Mouse (Mus musculus) splenic B cell, adult 2 months (primary cell): ENCODE results near the gene Cage1.

Experiments
- DNase-seq: peaks from one replicate; pipeline ENCODE4 v3.0.0-alpha.2; 2011; ENCODE audit warnings: low read depth, low spot score
- H3K27me3 ChIP-seq: 2 replicates; pipeline ENCODE4 v1.6.1; 2012; ENCODE audit warnings: mild to moderate bottlenecking, low read length, moderate library complexity, mixed read lengths; ENCODE audit not compliant: control insufficient read depth, poor library complexity, insufficient read depth, severe bottlenecking
- H3K36me3 ChIP-seq: 2 replicates; pipeline ENCODE4 v1.6.1; 2012; ENCODE audit warnings: mild to moderate bottlenecking, low read length, moderate library complexity, mixed read lengths; ENCODE audit not compliant: control insufficient read depth, poor library complexity, insufficient read depth, severe bottlenecking

The Cage1 gene

GRCm38 (mm10) chr13:37993376-37993703 lies 43.5 kb downstream of the Cage1 start:
- DNase-seq, result no peak
- Histone ChIP-seq H3K36me3 (peaks cover 3% of the 10 kb centered on the region), H3K27me3 (no peaks in the 10 kb centered on the region)

- Histone ChIP-seq H3K36me3 (peaks cover 3% of the 10 kb centered on the region), H3K27me3 (no peaks in the 10 kb centered on the region)
- DNase-seq, result no peak
Observed at GRCm38 (mm10) chr13:37992638-37993371, 44.1 kb downstream of the Cage1 start.

GRCm38 (mm10) chr13:37989701-37990100 lies 47.2 kb downstream of the Cage1 start:
- H3K27me3 ChIP-seq, result no peaks in the 10 kb centered on the region
- peaks cover 16% of the 10 kb centered on the region for H3K36me3 ChIP-seq
- no peak for DNase-seq

- H3K36me3 ChIP-seq, result peaks cover 27% of the 10 kb centered on the region
- DNase-seq, result no peak
- no peaks in the 10 kb centered on the region for H3K27me3 ChIP-seq
Observed at GRCm38 (mm10) chr13:37986166-37986565, 50.7 kb downstream of the Cage1 start.

GRCm38 (mm10) chr13:37981063-37981462 lies 55.8 kb downstream of the Cage1 start:
- no peak for DNase-seq
- no peaks in the 10 kb centered on the region for H3K27me3 ChIP-seq
- peaks cover 27% of the 10 kb centered on the region for H3K36me3 ChIP-seq

- Histone ChIP-seq H3K36me3 (peaks cover 23% of the 10 kb centered on the region), H3K27me3 (no peaks in the 10 kb centered on the region)
- no peak for DNase-seq
Observed at GRCm38 (mm10) chr13:37980346-37980745, 56.5 kb downstream of the Cage1 start.

GRCm38 (mm10) chr13:37979506-37979905 lies 57.4 kb downstream of the Cage1 start:
- DNase-seq, result no peak
- H3K27me3 ChIP-seq, result no peaks in the 10 kb centered on the region
- peaks cover 22% of the 10 kb centered on the region for H3K36me3 ChIP-seq

GRCm38 (mm10) chr13:37974731-37975130 lies 62.1 kb downstream of the Cage1 start:
- H3K36me3 ChIP-seq, result peaks cover 6% of the 10 kb centered on the region
- no peak for DNase-seq
- H3K27me3 ChIP-seq, result no peaks in the 10 kb centered on the region

- DNase-seq, result no peak
- no peaks in the 10 kb centered on the region for H3K27me3 ChIP-seq
- H3K36me3 ChIP-seq, result peaks cover 3% of the 10 kb centered on the region
Observed at GRCm38 (mm10) chr13:37974036-37974435, 62.8 kb downstream of the Cage1 start.

GRCm38 (mm10) chr13:37970887-37971530 lies 65.9 kb downstream of the Cage1 start:
- no peak for DNase-seq
- H3K36me3 ChIP-seq, result no peaks in the 10 kb centered on the region
- no peaks in the 10 kb centered on the region for H3K27me3 ChIP-seq

GRCm38 (mm10) chr13:37969988-37970387 lies 66.9 kb downstream of the Cage1 start:
- no peaks in the 10 kb centered on the region for H3K27me3 ChIP-seq
- no peak for DNase-seq
- no peaks in the 10 kb centered on the region for H3K36me3 ChIP-seq

GRCm38 (mm10) chr13:37969337-37969736 lies 67.5 kb downstream of the Cage1 start:
- no peaks in the 10 kb centered on the region for H3K36me3 ChIP-seq
- peak; percentile 86 for DNase-seq
- no peaks in the 10 kb centered on the region for H3K27me3 ChIP-seq

GRCm38 (mm10) chr13:37967565-37967964 lies 69.3 kb downstream of the Cage1 start:
- no peaks in the 10 kb centered on the region for H3K27me3 ChIP-seq
- H3K36me3 ChIP-seq, result no peaks in the 10 kb centered on the region
- no peak for DNase-seq

- Histone ChIP-seq H3K36me3 (no peaks in the 10 kb centered on the region), H3K27me3 (no peaks in the 10 kb centered on the region)
- DNase-seq, result no peak
Observed at GRCm38 (mm10) chr13:37967052-37967437, 69.8 kb downstream of the Cage1 start.

- H3K36me3 ChIP-seq, result no peaks in the 10 kb centered on the region
- peak; percentile 80 for DNase-seq
- H3K27me3 ChIP-seq, result no peaks in the 10 kb centered on the region
Observed at GRCm38 (mm10) chr13:37966256-37967051, 70.4 kb downstream of the Cage1 start.
